Comparison of ENCODE assay signal across 15 mouse cellular contexts in the genomic region with DNA sequence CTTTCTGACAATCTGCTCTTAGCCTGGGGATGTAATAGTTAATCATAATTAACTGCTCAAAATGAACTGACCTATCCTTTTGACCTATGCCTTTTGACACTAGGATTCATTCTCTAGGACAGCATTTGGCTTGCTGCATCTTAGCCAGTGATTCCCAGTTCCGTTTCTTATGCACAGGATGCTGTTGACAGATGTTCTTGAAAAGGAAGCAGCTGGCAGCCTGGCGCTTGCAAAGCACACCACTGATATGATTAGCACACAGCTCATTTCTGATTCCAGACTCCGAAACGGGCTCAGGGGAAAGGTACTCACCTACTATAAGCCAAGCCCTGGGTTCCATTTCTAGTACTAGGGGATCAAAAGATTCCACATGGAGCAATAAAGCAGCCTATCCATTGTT. TPM values are rescaled to one million over a fixed set of nuclear protein-coding genes. Genes with fewer than 3 reads are reported as not detected.
DNase-seq lines count a peak whose midpoint lies in the region; ATAC-seq and TF ChIP-seq lines count a peak whose summit lies in the region.
"Had no signal": no experiment of that assay in that cellular context is flagged by ENCODE, and none has a peak within 500 bp of the region (broad histone marks: within the 10 kb centered on the region; RNA-seq: fewer than 3 reads in every experiment).

No protein-coding gene starts in this region.

- DNase-seq in heart, adult 11 months, result peak; percentile 95
- peak; percentile 57 for DNase-seq in liver, adult 2 months (ENCODE audit: extremely low read depth, low read depth, low spot score)
- no peak for DNase-seq in liver, embryonic 11.5 days (ENCODE audit: low spot score)
- peak; percentile 51 for DNase-seq in brain, embryonic 14.5 days (ENCODE audit: low read depth)
- peak; percentile 19 for DNase-seq in hindbrain, embryonic 11.5 days (ENCODE audit: low spot score)
- no peak for DNase-seq in adrenal gland, adult 8-10 months
- DNase-seq: B cell, adult 2 months; cerebellum, postnatal 10 days; right cerebral cortex, postnatal 14 days had no signal

- WGBS in heart, embryonic 11.5 days (ENCODE audit: insufficient replicate concordance), result 17% methylated on average over 4 of the region's 4 CpGs
- WGBS in liver, adult 2 months, result 13% methylated on average over 4 of the region's 4 CpGs
- 29% methylated on average over 4 of the region's 4 CpGs for WGBS in liver, embryonic 11.5 days
- WGBS in hindbrain, embryonic 11.5 days, result 50% methylated on average over 4 of the region's 4 CpGs

- H3K9ac ChIP-seq in heart, embryonic 11.5 days (ENCODE audit: low read depth, low read length), result no peak overlapping the region
- no peak overlapping the region for H3K9ac ChIP-seq in liver, adult 2 months (ENCODE audit: low read depth, low read length)
- H3K9ac ChIP-seq in liver, embryonic 11.5 days (ENCODE audit: low read depth, low read length), result no peak overlapping the region
- H3K9ac ChIP-seq in hindbrain, embryonic 11.5 days (ENCODE audit: low read depth, low read length), result no peak overlapping the region

- H3K27ac ChIP-seq in heart, embryonic 11.5 days (ENCODE audit: low read depth, low read length), result no peak overlapping the region
- H3K27ac ChIP-seq in liver, adult 2 months (replicated peaks; ENCODE audit: insufficient read depth, low read depth, low read length), result no peak overlapping the region
- no peak overlapping the region for H3K27ac ChIP-seq in liver, embryonic 11.5 days (ENCODE audit: low read depth, low read length)
- H3K27ac ChIP-seq in hindbrain, embryonic 11.5 days (ENCODE audit: low read depth, low read length), result no peak overlapping the region
- H3K27ac ChIP-seq: macrophage had no signal

- no peaks in the 10 kb centered on the region for H3K9me3 ChIP-seq in heart, embryonic 11.5 days (replicated peaks; ENCODE audit: control insufficient read depth, low read length)
- H3K9me3 ChIP-seq in liver, embryonic 11.5 days (ENCODE audit: control insufficient read depth, low read length), result no peaks in the 10 kb centered on the region
- no peaks in the 10 kb centered on the region for H3K9me3 ChIP-seq in hindbrain, embryonic 11.5 days (ENCODE audit: control insufficient read depth, low read length)

- peaks cover 4% of the 10 kb centered on the region for H3K4me1 ChIP-seq in heart, embryonic 11.5 days (ENCODE audit: control insufficient read depth, insufficient read depth, low read length)
- peaks cover 44% of the 10 kb centered on the region for H3K4me1 ChIP-seq in liver, adult 2 months (ENCODE audit: control insufficient read depth, insufficient read depth, low read length)
- H3K4me1 ChIP-seq in liver, embryonic 11.5 days (replicated peaks; ENCODE audit: control insufficient read depth, insufficient read depth, low read length), result no peaks in the 10 kb centered on the region
- H3K4me1 ChIP-seq in hindbrain, embryonic 11.5 days (replicated peaks; ENCODE audit: control insufficient read depth, insufficient read depth, low read length), result no peaks in the 10 kb centered on the region

- H3K4me3 ChIP-seq in heart, embryonic 11.5 days (ENCODE audit: low read depth, low read length), result no peak overlapping the region
- H3K4me3 ChIP-seq in liver, adult 2 months (ENCODE audit: insufficient read depth, low read depth, low read length), result no peak overlapping the region
- no peak overlapping the region for H3K4me3 ChIP-seq in liver, embryonic 11.5 days (ENCODE audit: low read depth, low read length)
- no peak overlapping the region for H3K4me3 ChIP-seq in hindbrain, embryonic 11.5 days (ENCODE audit: low read depth, low read length)

- ATAC-seq in heart, embryonic 11.5 days (replicated peaks; ENCODE audit: insufficient number of reproducible peaks, low FRiP score, low TSS enrichment), result no peak
- no peak for ATAC-seq in liver, embryonic 11.5 days (replicated peaks; ENCODE audit: low FRiP score)
- peak; percentile 44; the same call in 1 of the 2 replicates for ATAC-seq in hindbrain, embryonic 11.5 days (ENCODE audit: low FRiP score)
- ATAC-seq in CD4-positive, CD25-positive, alpha-beta regulatory T cell, adult 4 months, result no peak
- ATAC-seq: forebrain, embryonic 16.5 days; intestine, embryonic 16.5 days had no signal

- H3K79me2 ChIP-seq in liver, adult 2 months (ENCODE audit: control insufficient read depth, insufficient read depth, low read length), result peaks cover 43% of the 10 kb centered on the region

- TF ChIP-seq POLR2A in liver, adult 2 months (IDR thresholded peaks at IDR 0.05; ENCODE audit: extremely low read depth, insufficient read depth, low read length), result no peak
- TF ChIP-seq POLR2A in brain, embryonic 14.5 days (IDR thresholded peaks at IDR 0.05; ENCODE audit: borderline replicate concordance, extremely low read depth, insufficient read depth, insufficient read length, poor library complexity, severe bottlenecking), result no peak

- no peaks in the 10 kb centered on the region for H3K36me3 ChIP-seq in heart, embryonic 11.5 days (ENCODE audit: control insufficient read depth, insufficient read depth, low read length)
- H3K36me3 ChIP-seq in liver, adult 2 months (ENCODE audit: control insufficient read depth, insufficient read depth, low read length), result peaks cover 80% of the 10 kb centered on the region
- no peaks in the 10 kb centered on the region for H3K36me3 ChIP-seq in liver, embryonic 11.5 days (ENCODE audit: control insufficient read depth, insufficient read depth, low read length)
- H3K36me3 ChIP-seq in hindbrain, embryonic 11.5 days (ENCODE audit: control insufficient read depth, insufficient read depth, low read length), result no peaks in the 10 kb centered on the region

- no peak for TF ChIP-seq CTCF in liver, adult 2 months (IDR thresholded peaks at IDR 0.05; ENCODE audit: low read depth, low read length)
- no peak for TF ChIP-seq CTCF in brain, embryonic 14.5 days (IDR thresholded peaks at IDR 0.05; ENCODE audit: borderline replicate concordance, extremely low read depth, insufficient read depth, insufficient read length)

- H3K4me2 ChIP-seq in heart, embryonic 11.5 days, result no peak overlapping the region
- H3K4me2 ChIP-seq in liver, embryonic 11.5 days, result no peak overlapping the region
- no peak overlapping the region for H3K4me2 ChIP-seq in hindbrain, embryonic 11.5 days (replicated peaks; ENCODE audit: low read depth, low read length)

- no peaks in the 10 kb centered on the region for H3K27me3 ChIP-seq in heart, embryonic 11.5 days (ENCODE audit: control insufficient read depth, insufficient read depth, low read length)
- no peaks in the 10 kb centered on the region for H3K27me3 ChIP-seq in liver, adult 2 months (ENCODE audit: control insufficient read depth, insufficient read depth, low read length)
- H3K27me3 ChIP-seq in liver, embryonic 11.5 days (replicated peaks; ENCODE audit: control insufficient read depth, insufficient read depth, low read length), result no peaks in the 10 kb centered on the region
- H3K27me3 ChIP-seq in hindbrain, embryonic 11.5 days (ENCODE audit: control insufficient read depth, insufficient read depth, low read length), result no peaks in the 10 kb centered on the region

RNA-seq across cellular contexts. Expression of a gene that starts 20.7 kb away (rescaled TPM):
- 2.8 and 3.7 TPM in 2 replicates for polyA plus RNA-seq in heart, embryonic 11.5 days (2014; fragmentation: Nextera tagmentation; extraction: Ambion mirVana)
- total RNA-seq in liver, adult 2 months (2014; rRNA removed), result 193 and 198 TPM in 2 replicates
- polyA plus RNA-seq in liver, adult 2 months (2012; rRNA removed), result 117 and 215 TPM in 2 replicates
- polyA plus RNA-seq in liver, embryonic 11.5 days (2014; fragmentation: Nextera tagmentation; extraction: Ambion mirVana), result 2.4 and 3.7 TPM in 2 replicates
- 3.1 and 5.0 TPM in 2 replicates for polyA plus RNA-seq in brain, embryonic 14.5 days (2012; rRNA removed)
- polyA plus RNA-seq in hindbrain, embryonic 11.5 days (2014; fragmentation: Nextera tagmentation; extraction: Ambion mirVana), result 3.8 and 5.9 TPM in 2 replicates
- polyA plus RNA-seq in CD4-positive, CD25-positive, alpha-beta regulatory T cell, adult 4 months (2017; shearing (Covaris generic)), result 1 to 10 TPM in 1 of 2 experiments, under 1 TPM in 1; 0.19 to 1.3 TPM
- 10 to 100 TPM in 1 of 4 experiments, 1 to 10 TPM in 3; 7.5 to 11.6 (median 9.4) TPM for total RNA-seq in adrenal gland, adult 8-10 months (2022)
- total RNA-seq: MEL had no signal

Comparison
In these comparisons a context has a peak if more than half of its experiments do, and no peak if none do; other contexts are left out.
1. DNase-seq: peak in heart, adult 11 months (single experiment), liver, adult 2 months (single experiment), brain, embryonic 14.5 days (single experiment) and hindbrain, embryonic 11.5 days (single experiment); none in liver, embryonic 11.5 days (single experiment) and adrenal gland, adult 8-10 months (single experiment).
2. RNA of a gene that starts 20.7 kb away (polyA plus RNA-seq): 117 to 215 TPM in liver, adult 2 months; 3.1 to 5.0 TPM in brain, embryonic 14.5 days, 3.8 to 5.9 TPM in hindbrain, embryonic 11.5 days, 2.8 to 3.7 TPM in heart, embryonic 11.5 days, 2.4 to 3.7 TPM in liver, embryonic 11.5 days and 0.19 to 1.3 TPM in CD4-positive, CD25-positive, alpha-beta regulatory T cell, adult 4 months; every median in the first group is over 10 times any median in the second.